Mouse (Mus musculus): Measurements from ENCODE around the gene Zfp541. TPM values are rescaled to one million over a fixed set of nuclear protein-coding genes. Genes with fewer than 3 reads are reported as not detected.
A peak's percentile ranks its signal among the peaks of the same experiment; 100 is the strongest.

The Zfp541 gene
- polyA plus RNA-seq, 1 experiment from 2014 or later, result not detected

DNA sequence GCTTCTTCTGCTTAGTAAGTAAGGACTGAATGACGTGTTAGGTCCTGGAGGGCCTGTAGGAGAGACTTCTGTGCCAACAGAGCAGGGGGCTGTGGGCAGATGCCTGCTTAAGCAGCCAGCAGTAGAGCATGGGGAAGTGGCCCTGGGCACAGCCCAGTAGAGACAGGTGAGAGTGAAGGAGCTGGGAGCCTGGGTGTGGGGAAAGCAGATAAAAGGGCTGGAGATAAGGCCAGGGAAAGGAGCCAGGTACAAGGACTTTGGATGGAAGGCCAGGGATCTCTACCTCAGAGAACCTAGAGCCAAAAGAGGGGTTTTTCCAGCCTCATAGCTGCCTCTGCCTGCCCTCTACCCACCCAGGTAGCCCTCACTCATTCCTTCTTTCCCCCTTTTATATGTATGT, 28.6 kb upstream of the Zfp541 start:
- H3K4me1 ChIP-seq, result 0 out of 2 replicates have a peak, but pooled peaks cover 4% of the 10 kb centered on the region
- no peak overlapping the region for H3K27ac ChIP-seq (replicated peaks)
- H3K36me3 ChIP-seq, result no peaks in the 10 kb centered on the region; the same call in 1 of the 2 replicates
- no peak for ATAC-seq (replicated peaks)
- H3K27me3 ChIP-seq, result no peaks in the 10 kb centered on the region
- WGBS, result 91% methylated on average over 1 of the region's 1 CpGs
- H3K4me2 ChIP-seq (replicated peaks), result no peak overlapping the region
- no peak overlapping the region for H3K9ac ChIP-seq (replicated peaks)
- H3K9me3 ChIP-seq, result no peaks in the 10 kb centered on the region
- no peak overlapping the region for H3K4me3 ChIP-seq

GRCm38 (mm10) chr7:16033580-16034461, 27.8 kb upstream of the Zfp541 start:
- no peak overlapping the region for H3K4me3 ChIP-seq
- WGBS, result 95% methylated on average over 8 of the region's 8 CpGs
- no peaks in the 10 kb centered on the region for H3K27me3 ChIP-seq
- no peaks in the 10 kb centered on the region; the same call in 1 of the 2 replicates for H3K36me3 ChIP-seq
- no peaks in the 10 kb centered on the region for H3K9me3 ChIP-seq
- H3K4me1 ChIP-seq, result 0 out of 2 replicates have a peak, but pooled peaks cover 1% of the 10 kb centered on the region
- no peak overlapping the region for H3K4me2 ChIP-seq (replicated peaks)
- no peak overlapping the region for H3K27ac ChIP-seq (replicated peaks)
- no peak for ATAC-seq (replicated peaks)
- H3K9ac ChIP-seq (replicated peaks), result no peak overlapping the region

DNA sequence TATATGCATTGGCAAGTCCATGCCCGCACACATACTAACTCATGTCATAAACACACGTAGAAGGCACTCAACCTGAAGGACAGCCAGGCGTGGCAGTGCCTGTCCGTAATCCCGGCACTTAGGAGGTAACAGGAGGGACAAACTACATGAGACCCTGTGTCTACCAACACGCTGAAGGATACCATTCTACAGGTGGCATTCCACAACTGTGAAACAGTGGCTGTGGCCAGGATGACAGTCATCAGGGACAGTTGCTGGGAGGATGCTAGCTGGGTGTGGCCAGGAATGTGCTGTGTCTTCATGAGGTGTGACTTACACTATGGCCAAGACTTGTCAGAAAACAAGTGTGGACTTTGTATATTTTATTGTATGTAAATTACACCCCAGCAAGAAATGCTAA, 24.6 kb upstream of the Zfp541 start:
- Histone ChIP-seq H3K4me3 (no peak overlapping the region), H3K9me3 (no peaks in the 10 kb centered on the region), H3K4me2 (replicated peaks) (no peak overlapping the region), H3K4me1 (no peaks in the 10 kb centered on the region), H3K36me3 (no peaks in the 10 kb centered on the region), H3K27ac (replicated peaks) (no peak overlapping the region), H3K9ac (replicated peaks) (no peak overlapping the region), H3K27me3 (no peaks in the 10 kb centered on the region)
- 97% methylated on average over 6 of the region's 6 CpGs for WGBS
- ATAC-seq (replicated peaks), result no peak

DNA sequence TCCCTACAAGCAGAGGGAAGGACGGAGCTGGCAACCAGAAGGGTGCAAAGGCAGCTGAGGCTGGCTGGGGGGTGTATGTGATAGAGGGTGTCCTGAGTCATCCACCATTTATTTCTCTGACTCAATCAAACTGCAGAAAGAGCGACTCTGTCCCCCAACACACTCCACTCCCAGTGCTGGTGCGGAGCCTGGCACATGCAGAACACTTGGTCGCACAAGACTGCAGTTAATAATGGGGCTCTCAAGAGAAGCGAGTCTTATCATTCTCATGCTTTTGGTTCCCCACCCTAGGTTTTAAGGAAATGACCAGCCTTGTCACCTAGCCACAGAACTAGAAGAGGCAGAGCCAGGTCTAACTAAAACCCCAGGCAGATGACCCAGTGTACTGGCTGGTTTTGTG, 22.3 kb upstream of the Zfp541 start:
- no peak overlapping the region for H3K27ac ChIP-seq (replicated peaks)
- no peaks in the 10 kb centered on the region for H3K36me3 ChIP-seq
- peaks cover 19% of the 10 kb centered on the region for H3K4me1 ChIP-seq
- H3K4me3 ChIP-seq, result no peak overlapping the region
- no peak for ATAC-seq (replicated peaks)
- 96% methylated on average over 5 of the region's 5 CpGs for WGBS
- H3K9ac ChIP-seq (replicated peaks), result no peak overlapping the region
- H3K4me2 ChIP-seq (replicated peaks), result no peak overlapping the region
- no peaks in the 10 kb centered on the region for H3K9me3 ChIP-seq
- no peaks in the 10 kb centered on the region for H3K27me3 ChIP-seq

DNA sequence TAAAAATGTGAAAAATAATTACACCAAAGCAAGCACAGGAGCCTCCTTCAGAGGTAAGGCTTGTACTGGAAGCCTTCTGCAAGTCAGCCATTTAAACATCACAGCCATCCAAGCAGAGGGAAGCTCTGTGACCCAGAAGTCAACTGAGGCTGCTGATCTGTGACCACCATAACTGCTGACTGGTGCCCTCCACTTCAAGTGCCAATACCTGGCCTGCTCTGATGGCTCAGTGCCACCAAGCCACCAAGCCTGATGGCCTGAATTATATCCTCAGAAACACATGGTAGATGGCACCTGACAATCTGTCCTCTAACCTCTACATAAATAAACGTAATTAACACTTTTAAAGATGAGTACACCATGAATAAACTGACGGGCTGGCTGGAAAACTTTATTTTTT, 20.4 kb upstream of the Zfp541 start:
- H3K9ac ChIP-seq (replicated peaks), result no peak overlapping the region
- no peak overlapping the region for H3K4me2 ChIP-seq (replicated peaks)
- H3K9me3 ChIP-seq, result no peaks in the 10 kb centered on the region
- ATAC-seq (replicated peaks), result no peak
- H3K4me1 ChIP-seq, result peaks cover 37% of the 10 kb centered on the region
- H3K4me3 ChIP-seq, result no peak overlapping the region
- 89% methylated on average over 2 of the region's 2 CpGs for WGBS
- no peak overlapping the region for H3K27ac ChIP-seq (replicated peaks)
- H3K36me3 ChIP-seq, result no peaks in the 10 kb centered on the region
- no peaks in the 10 kb centered on the region for H3K27me3 ChIP-seq

DNA sequence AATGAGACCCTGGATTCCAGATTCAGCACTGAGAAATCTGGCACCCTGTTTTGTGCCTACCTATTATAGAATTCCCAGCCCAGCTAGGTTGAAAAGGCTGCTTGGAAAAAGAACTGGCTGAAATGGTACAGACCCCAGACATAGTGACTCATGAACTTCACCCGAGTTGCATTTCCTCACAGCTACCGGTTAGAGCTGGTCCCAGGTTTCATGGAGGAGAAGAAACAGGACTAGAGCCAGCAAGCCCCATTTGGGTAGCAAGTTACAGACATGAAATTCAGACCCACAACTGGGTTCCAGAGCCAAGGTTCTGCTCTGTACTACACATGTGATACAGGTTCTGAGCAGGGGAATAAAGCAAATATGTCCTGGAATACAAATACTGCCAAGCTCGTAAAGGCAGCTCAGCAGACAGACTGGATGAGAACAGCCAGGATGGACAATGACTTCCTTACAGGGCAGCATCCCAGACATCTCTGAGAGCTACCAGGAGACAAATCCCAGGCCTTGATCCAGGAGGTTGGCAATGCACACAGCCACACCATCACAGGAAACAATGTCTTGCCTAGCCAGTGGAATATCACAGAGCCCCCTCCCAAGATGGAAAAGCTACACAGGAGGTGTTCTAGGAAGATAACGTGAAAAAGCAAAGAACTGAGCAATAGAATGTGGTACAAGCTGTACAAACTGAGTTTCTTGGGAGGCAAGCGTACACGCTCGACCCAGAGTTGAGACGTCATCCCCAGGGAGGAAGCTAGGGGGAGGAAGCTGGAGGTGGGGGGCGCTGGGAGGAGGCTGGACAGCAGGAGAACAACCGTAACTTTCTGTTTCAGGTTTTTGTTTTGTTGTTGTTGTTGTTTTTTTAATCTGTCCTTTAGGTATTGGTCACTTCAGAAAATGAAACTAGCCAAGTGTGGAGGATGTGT, 18.5 kb upstream of the Zfp541 start:
- Histone ChIP-seq H3K27ac (replicated peaks) (no peak overlapping the region), H3K36me3 (no peaks in the 10 kb centered on the region), H3K4me1 (peaks cover 37% of the 10 kb centered on the region), H3K4me2 (replicated peaks) (no peak overlapping the region), H3K9ac (replicated peaks) (peak overlapping the region; percentile 0; the same call in 1 of the 2 replicates), H3K4me3 (no peak overlapping the region), H3K9me3 (no peaks in the 10 kb centered on the region), H3K27me3 (no peaks in the 10 kb centered on the region)
- ATAC-seq (replicated peaks), result no peak
- WGBS, result 86% methylated on average over 10 of the region's 10 CpGs

GRCm38 (mm10) chr7:16043861-16044435, 17.7 kb upstream of the Zfp541 start:
- Histone ChIP-seq H3K4me3 (no peak overlapping the region), H3K9ac (replicated peaks) (no peak overlapping the region), H3K27ac (replicated peaks) (peak overlapping the region; percentile 12; the same call in 1 of the 2 replicates), H3K4me1 (peaks cover 39% of the 10 kb centered on the region), H3K4me2 (replicated peaks) (no peak overlapping the region), H3K27me3 (no peaks in the 10 kb centered on the region), H3K9me3 (no peaks in the 10 kb centered on the region), H3K36me3 (no peaks in the 10 kb centered on the region)
- no peak for ATAC-seq (replicated peaks)
- 10% methylated on average over 3 of the region's 3 CpGs for WGBS

GRCm38 (mm10) chr7:16044531-16044930, 17.1 kb upstream of the Zfp541 start:
- Histone ChIP-seq H3K4me2 (replicated peaks) (no peak overlapping the region), H3K36me3 (no peaks in the 10 kb centered on the region), H3K4me3 (no peak overlapping the region), H3K4me1 (peaks cover 45% of the 10 kb centered on the region), H3K27ac (replicated peaks) (peak overlapping the region; percentile 12; the same call in 1 of the 2 replicates), H3K9ac (replicated peaks) (no peak overlapping the region), H3K9me3 (no peaks in the 10 kb centered on the region), H3K27me3 (no peaks in the 10 kb centered on the region)
- ATAC-seq (replicated peaks), result no peak
- 40% methylated on average over 5 of the region's 5 CpGs for whole genome bisulfite sequencing

DNA sequence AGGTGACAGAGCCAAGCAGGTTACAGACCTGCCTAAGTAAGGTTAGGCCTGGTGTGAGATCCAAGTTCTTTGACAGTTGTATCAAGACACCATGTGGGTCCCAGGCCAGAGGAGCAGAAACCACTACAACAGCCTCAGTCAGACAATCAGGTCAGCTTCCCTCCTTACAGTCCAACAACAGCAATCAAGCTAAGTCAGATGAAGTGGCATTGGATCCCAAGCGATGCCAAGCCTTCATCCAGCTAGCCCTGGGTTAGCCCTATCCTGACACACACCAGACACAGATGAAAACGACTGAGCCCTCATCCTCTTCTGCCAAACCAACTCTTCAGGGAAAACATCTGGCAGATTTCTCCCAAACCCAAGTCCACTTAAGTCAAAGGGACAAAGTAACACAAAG, 16.1 kb upstream of the Zfp541 start:
- peak overlapping the region; percentile 98 for H3K27ac ChIP-seq (replicated peaks)
- WGBS, result 72% methylated on average over 2 of the region's 2 CpGs
- peak overlapping the region; percentile 97 for H3K9ac ChIP-seq (replicated peaks)
- H3K4me3 ChIP-seq, result peak overlapping the region; percentile 89
- peaks cover 55% of the 10 kb centered on the region for H3K4me1 ChIP-seq
- ATAC-seq (replicated peaks), result no peak
- H3K4me2 ChIP-seq (replicated peaks), result peak overlapping the region; percentile 75
- no peaks in the 10 kb centered on the region for H3K9me3 ChIP-seq
- H3K36me3 ChIP-seq, result no peaks in the 10 kb centered on the region
- H3K27me3 ChIP-seq, result no peaks in the 10 kb centered on the region

DNA sequence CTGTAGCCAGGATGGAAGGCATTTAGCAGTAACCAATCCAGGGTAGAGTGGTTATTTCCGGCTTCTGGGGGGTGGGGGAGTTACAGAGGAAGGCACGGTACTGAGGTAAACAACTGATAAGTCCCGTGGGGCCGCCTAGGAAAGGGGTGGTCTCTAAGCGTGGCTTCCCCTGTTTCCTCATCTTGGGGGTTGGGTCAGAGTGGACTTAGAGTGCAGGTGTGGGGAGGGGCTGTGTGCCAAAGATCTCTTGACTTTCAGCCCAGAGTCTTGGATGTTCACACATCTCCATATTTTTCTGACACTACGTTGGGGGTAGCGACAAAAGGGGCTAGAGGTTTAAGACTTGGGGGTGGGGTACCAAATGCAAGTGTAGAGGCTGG, 15.5 kb upstream of the Zfp541 start:
- H3K9me3 ChIP-seq, result no peaks in the 10 kb centered on the region
- peaks cover 57% of the 10 kb centered on the region for H3K4me1 ChIP-seq
- WGBS, result 2% methylated on average over 7 of the region's 7 CpGs
- H3K4me2 ChIP-seq (replicated peaks), result peak overlapping the region; percentile 75
- H3K36me3 ChIP-seq, result no peaks in the 10 kb centered on the region
- no peaks in the 10 kb centered on the region for H3K27me3 ChIP-seq
- H3K4me3 ChIP-seq, result peak overlapping the region; percentile 89
- peak overlapping the region; percentile 98 for H3K27ac ChIP-seq (replicated peaks)
- peak overlapping the region; percentile 97 for H3K9ac ChIP-seq (replicated peaks)
- peak; percentile 6; the same call in 1 of the 2 replicates for ATAC-seq (replicated peaks)

DNA sequence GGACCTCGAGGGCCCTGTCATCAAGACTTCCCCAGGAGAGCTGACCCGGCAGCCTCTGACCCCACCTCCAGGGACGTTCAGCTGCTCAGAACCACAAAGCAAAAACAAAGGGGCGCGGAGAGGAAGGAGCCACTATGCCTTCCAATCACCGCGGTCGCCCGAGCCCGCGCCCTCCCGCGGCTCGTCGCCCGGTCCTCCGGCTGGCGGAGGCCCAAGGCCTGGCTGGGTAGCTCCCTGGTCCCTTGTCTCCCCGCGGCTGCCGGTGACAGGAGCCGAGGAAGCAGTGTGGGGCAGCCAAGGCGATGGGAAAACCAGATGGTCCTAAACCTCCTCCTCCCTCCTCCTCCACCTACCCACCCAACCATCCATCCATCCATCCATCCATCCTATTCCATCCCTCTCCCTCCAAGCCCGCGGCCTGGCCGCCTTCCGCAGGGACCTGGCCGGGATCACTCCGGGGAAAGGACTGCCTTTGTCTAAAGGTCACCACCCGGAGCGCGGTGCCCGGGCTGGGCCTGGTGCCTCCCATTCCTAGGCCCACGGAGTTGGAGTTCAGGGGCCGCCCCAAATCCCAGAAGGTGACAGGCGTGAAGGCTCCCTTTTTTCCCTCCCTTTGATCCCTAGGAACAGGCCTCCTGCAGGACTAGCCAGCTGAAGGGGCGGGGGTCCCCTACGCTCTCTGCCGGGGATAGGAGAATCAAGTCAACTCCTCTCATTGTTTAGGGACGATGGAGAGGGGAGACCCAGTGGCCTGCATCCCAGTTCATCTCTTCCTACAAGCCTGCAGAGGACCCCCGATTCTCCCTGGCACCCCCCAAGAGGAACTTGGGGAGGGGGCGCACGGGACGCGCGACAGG, 14.9 kb upstream of the Zfp541 start:
- under 1% methylated on average over 44 of the region's 46 CpGs for WGBS
- Histone ChIP-seq H3K27me3 (no peaks in the 10 kb centered on the region), H3K4me2 (replicated peaks) (peak overlapping the region; percentile 75), H3K36me3 (no peaks in the 10 kb centered on the region), H3K9me3 (no peaks in the 10 kb centered on the region), H3K4me3 (peak overlapping the region; percentile 89), H3K27ac (replicated peaks) (peak overlapping the region; percentile 98), H3K4me1 (peaks cover 59% of the 10 kb centered on the region), H3K9ac (replicated peaks) (peak overlapping the region; percentile 97)
- peak; percentile 30 for ATAC-seq (replicated peaks)
